Mouse (Mus musculus): ENCODE data around the gene Celsr3. TPM values are rescaled to one million over a fixed set of nuclear protein-coding genes. Genes with fewer than 3 reads are reported as not detected.

Celsr3 gene
- total RNA-seq, 1 experiment from 2014 or later: 2.1 TPM

DNA sequence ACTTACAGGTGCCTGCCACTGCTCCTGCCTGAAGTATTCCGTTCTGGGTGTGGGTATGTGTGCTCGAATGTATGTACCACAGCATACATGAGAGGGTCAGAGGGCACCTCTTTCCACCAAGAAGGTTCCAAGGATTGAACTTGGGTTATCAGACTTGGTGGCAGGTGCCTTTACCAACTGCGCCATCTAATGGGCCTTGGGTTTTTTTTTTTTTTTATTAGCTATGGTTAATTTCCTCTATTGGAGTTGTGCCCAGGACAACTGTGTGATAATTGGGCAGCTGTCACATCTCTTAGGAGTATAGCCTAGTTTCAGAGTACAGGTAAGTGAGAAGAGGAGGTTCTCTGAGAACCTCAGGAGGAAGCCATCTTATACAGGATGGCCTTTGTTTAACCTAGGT, 26.6 kb upstream of the Celsr3 start:
- ATAC-seq (ENCODE audit: extremely low read depth, insufficient number of reproducible peaks, low FRiP score, poor library complexity, severe bottlenecking): no peak

DNA sequence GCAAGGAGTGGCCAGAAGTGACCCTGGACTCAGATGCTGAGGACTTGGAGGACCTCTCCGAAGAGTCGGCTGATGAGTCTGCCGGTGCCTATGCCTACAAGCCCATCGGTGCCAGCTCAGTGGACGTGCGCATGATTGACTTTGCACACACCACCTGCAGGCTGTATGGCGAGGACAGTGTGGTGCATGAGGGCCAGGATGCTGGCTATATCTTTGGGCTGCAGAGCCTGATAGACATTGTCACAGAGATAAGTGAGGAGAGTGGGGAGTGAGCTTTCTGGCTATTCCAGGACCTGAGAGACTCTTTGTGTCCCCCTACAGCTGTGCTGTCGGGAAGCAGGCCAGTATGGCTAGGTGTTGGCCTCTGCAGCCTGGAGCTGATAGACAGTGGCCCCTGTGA, 20.4 kb upstream of the Celsr3 start:
- ATAC-seq (ENCODE audit: extremely low read depth, insufficient number of reproducible peaks, low FRiP score, poor library complexity, severe bottlenecking): no peak

DNA sequence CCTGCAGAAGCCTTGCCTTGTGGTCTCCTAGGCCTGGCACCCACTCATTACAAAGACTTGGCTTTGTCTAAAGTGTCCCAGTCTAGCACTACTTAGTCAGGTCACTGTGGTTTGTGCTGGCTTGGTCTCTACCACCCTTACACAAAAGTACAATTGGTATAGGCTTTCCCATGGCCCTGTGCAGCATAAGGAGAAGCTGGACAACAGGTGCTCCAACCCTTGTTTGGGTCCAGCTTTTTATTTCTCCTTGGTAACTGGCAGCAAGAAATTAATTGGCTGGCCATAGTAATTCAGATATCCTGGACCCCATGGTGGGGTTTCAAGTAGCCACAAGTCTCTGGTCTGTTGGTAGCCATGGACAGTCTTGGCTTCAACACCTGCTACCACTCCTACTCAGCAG, 19.7 kb upstream of the Celsr3 start:
- ATAC-seq (ENCODE audit: extremely low read depth, insufficient number of reproducible peaks, low FRiP score, poor library complexity, severe bottlenecking): no peak

DNA sequence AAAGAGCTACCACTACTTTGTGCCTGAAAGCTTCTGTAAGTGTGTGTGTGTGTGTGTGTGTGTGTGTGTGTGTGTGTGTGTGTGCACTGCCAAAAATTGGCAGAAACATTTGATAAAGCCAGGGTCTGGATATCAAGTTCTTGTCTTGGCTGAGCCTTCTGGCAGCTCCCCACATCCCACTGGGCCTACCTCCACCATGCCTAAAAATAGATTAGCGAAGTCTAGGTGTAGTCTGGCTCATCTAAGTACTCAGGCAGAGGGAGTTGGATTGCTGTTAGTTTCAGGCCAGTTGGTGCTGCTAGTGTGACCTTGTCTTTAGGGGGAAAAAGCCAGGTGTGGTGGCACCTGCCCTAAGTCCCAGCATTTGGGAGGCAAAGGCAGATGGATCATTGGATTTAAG, 19.3 kb upstream of the Celsr3 start:
- no peak for ATAC-seq (ENCODE audit: extremely low read depth, insufficient number of reproducible peaks, low FRiP score, poor library complexity, severe bottlenecking)

DNA sequence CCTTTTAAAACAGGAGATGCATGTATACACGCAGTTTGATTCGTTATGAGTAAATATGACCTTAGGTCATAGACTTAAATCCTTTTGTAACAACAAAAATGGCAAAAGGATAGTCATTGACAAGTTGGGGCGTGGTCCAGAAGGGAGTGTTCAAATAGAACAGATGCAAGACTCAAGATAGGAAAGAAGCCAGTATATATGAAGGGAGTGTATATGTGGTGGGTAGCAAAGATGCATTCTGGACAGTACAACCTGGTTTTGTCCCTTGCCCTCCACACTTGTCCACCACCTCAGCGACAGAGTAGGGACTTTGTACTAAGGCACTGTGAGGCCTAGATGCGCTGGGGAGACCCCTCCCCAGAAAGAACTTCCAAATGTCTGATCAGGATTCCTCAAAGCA, 18.4 kb upstream of the Celsr3 start:
- no peak for ATAC-seq (ENCODE audit: extremely low read depth, insufficient number of reproducible peaks, low FRiP score, poor library complexity, severe bottlenecking)

DNA sequence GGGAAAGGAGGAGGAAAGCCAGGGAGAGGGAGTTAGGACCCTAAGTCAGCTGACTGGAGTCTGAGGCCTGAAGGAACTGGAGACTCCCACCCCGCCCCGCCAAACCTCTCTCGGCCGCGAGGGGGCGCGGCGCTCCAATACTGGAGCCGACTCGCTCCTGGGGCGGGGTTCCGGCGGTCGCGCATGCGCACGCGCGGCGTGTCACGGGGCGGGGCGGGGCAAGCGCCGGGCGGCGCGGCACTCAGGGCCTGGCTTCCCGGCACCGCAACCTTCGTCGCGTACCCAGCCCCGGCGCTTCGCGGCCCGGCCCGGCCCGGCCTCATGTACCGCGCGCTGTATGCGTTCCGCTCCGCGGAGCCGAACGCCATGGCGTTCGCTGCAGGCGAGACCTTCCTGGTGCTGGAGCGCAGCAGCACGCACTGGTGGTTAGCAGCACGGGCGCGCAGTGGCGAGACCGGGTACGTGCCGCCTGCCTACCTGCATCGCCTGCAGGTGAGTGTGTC, 17.9 kb upstream of the Celsr3 start, which contains the start of gene Nckipsd:
TSS of gene Nckipsd (plus strand) at position 206 of the 503 bp plus-strand sequence.
- ATAC-seq (ENCODE audit: extremely low read depth, insufficient number of reproducible peaks, low FRiP score, poor library complexity, severe bottlenecking): peak; percentile 61

DNA sequence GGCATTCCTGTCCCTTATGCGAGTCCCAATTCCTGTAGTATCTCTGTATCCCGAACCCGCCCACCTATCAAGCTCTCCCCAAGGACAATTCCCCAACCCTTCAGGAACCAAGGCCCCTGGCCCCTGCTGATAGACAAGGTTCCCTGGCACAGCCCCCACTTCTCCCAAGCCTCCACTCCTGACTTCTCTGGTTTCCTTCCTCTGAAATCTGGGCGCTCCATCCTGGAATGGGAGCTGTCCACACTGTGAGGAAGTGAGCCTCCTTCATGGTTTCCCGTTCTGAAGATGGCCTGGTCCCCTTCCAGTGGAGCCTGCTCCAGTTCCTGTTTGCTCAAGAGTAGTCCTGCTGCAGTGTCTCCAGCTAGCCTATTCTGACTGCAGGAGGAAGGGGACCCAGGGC, 16.9 kb upstream of the Celsr3 start:
- ATAC-seq (ENCODE audit: extremely low read depth, insufficient number of reproducible peaks, low FRiP score, poor library complexity, severe bottlenecking): no peak

DNA sequence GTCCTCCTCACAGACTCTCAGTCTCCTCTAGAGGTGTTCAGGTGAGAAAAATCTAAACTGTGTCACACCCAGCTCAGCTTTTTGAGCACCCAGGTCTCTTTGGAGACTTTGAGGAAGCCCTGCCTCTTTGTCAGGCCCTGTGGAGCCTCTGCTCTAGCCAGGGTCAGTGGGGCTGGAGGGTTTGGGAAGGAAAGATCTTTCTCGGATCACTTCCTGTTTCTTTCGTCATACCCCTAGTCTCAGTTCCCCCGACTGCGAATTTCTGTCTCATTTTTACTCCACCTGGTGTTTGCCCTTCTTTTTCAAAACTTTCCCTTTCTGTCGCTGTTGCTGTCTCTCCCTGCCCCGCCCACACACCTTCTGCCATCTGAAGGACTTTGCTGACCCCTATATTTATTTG, 16.4 kb upstream of the Celsr3 start:
- ATAC-seq (ENCODE audit: extremely low read depth, insufficient number of reproducible peaks, low FRiP score, poor library complexity, severe bottlenecking): no peak

GRCm38 (mm10) chr9:108810516-108810915, 15.6 kb upstream of the Celsr3 start:
- ATAC-seq (ENCODE audit: extremely low read depth, insufficient number of reproducible peaks, low FRiP score, poor library complexity, severe bottlenecking): no peak

DNA sequence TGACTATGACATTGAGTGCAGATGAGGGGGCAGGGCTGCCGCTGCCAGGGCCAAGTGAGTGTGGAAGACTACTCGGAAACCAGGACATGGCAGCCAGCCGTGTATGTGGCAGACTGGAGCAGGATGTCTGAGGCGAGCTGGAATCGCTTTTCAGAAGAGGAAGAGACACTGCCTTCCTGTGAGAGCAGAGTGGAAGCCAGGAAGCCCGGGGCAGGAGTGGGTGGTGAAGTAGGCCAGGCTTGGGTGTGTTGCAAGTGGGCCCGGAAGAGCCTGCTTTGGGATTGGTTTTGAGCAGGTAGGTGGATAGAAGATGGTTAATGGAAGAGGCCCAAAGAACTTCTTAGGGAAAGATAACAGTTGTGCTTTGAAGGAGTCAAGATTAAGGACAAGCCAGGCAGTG, 10.6 kb upstream of the Celsr3 start:
- ATAC-seq (ENCODE audit: extremely low read depth, insufficient number of reproducible peaks, low FRiP score, poor library complexity, severe bottlenecking): no peak

GRCm38 (mm10) chr9:108819495-108819894, 6.6 kb upstream of the Celsr3 start:
- ATAC-seq (ENCODE audit: extremely low read depth, insufficient number of reproducible peaks, low FRiP score, poor library complexity, severe bottlenecking): no peak

- no peak for ATAC-seq (ENCODE audit: extremely low read depth, insufficient number of reproducible peaks, low FRiP score, poor library complexity, severe bottlenecking)
Measured at GRCm38 (mm10) chr9:108820077-108820476, 6.0 kb upstream of the Celsr3 start.

DNA sequence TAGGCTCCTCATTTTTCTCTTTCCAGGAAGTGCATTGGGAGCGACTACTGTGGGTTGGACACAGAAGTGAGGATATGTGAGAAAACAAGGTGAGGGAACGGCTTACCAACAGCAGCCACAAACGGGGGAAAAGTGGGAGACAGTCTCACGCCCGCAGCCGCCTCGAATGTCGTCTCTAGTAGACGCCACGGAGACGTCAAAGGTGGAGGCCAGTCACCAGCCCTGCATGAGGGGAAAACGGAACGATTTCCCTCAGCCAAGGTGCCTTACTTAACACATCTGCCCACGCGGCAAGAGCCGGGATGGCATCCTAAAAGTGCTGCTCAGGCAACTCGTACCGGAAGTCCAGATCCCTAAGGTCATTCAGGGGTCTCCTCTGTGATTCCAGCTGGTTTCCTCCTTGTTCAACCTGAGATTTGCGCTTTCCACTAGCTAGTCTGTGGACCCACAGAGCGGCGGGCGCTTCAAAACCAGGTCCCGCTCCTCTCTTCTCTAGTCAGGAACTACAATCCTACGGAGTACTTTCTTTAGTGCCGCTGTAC, 1.9 kb upstream of the Celsr3 start:
- no peak for ATAC-seq (ENCODE audit: extremely low read depth, insufficient number of reproducible peaks, low FRiP score, poor library complexity, severe bottlenecking)

- no peak for ATAC-seq (ENCODE audit: extremely low read depth, insufficient number of reproducible peaks, low FRiP score, poor library complexity, severe bottlenecking)
Measured at GRCm38 (mm10) chr9:108824755-108825413, 1.2 kb upstream of the Celsr3 start.

DNA sequence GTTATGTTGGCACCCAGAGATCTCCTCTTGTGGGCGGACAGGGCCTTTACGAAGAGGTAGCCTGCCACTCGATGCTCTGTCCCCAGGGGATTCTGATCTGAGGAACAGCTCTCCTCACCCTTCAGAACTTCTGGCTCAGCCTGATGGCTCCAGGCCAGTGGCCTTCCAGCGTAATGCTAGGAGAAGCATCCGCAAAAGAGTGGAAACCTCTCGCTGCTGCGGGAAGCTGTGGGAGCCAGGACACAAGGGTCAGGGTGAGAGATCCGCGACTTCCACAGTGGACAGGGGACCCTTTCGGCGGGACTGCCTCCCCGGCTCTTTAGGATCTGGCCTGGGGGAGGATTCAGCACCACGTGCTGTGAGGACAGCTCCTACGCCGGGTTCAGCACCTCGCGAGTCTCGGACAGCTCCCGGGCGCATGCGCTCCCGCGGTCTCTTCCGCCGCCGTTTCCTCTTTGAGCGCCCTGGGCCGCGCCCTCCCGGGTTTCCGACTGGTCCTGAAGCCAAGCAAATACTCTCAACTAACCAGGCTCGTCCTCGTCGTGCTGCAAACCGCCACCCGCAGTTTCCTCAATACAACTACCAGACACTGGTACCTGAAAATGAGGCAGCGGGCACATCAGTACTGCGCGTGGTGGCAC, 700 bp downstream of the Celsr3 start:
- ATAC-seq (ENCODE audit: extremely low read depth, insufficient number of reproducible peaks, low FRiP score, poor library complexity, severe bottlenecking): peak; percentile 62

DNA sequence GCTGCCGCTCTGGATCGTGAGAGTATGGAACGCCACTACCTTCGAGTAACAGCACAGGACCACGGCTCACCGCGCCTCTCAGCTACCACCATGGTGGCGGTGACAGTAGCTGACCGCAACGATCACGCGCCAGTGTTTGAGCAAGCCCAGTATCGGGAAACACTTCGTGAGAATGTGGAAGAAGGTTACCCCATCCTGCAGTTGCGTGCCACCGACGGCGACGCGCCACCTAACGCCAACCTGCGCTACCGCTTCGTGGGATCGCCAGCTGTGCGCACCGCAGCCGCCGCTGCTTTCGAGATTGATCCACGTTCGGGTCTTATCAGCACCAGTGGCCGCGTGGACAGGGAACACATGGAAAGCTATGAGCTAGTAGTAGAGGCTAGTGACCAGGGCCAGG, 1.3 kb downstream of the Celsr3 start:
- ATAC-seq (ENCODE audit: extremely low read depth, insufficient number of reproducible peaks, low FRiP score, poor library complexity, severe bottlenecking): no peak

- no peak for ATAC-seq (ENCODE audit: extremely low read depth, insufficient number of reproducible peaks, low FRiP score, poor library complexity, severe bottlenecking)
Measured at GRCm38 (mm10) chr9:108827906-108828305, 1.8 kb downstream of the Celsr3 start.

DNA sequence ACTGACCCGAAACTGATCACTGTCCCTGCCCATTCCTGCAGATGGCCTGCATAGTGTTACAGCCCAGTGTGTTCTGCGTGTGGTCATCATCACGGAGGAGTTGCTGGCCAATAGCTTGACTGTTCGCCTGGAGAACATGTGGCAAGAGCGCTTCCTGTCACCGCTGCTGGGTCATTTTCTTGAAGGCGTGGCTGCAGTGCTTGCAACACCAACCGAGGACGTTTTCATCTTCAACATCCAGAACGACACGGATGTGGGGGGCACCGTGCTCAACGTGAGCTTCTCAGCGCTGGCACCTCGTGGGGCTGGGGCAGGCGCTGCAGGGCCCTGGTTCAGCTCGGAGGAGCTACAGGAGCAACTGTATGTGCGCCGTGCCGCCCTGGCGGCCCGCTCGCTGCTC, 5.5 kb downstream of the Celsr3 start:
- peak; percentile 60 for ATAC-seq (ENCODE audit: extremely low read depth, insufficient number of reproducible peaks, low FRiP score, poor library complexity, severe bottlenecking)

GRCm38 (mm10) chr9:108832390-108833108, 6.4 kb downstream of the Celsr3 start:
- ATAC-seq (ENCODE audit: extremely low read depth, insufficient number of reproducible peaks, low FRiP score, poor library complexity, severe bottlenecking): peak; percentile 90

DNA sequence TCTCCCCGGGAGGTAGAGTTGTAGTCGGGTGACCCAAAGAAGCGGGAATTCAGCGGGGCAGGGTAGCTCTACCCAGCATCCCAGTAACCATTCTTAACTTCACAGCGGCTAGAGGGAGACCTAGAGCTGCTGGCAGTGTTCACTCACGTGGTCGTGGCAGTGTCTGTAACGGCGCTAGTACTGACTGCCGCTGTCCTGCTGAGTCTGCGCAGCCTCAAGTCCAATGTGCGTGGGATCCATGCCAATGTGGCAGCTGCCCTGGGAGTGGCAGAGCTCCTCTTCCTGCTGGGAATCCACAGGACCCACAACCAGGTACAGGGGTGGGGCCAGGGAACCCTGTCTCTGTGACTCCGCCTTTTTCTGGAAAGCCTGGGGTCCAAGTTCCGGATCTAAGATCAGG, 16.9 kb downstream of the Celsr3 start:
- ATAC-seq (ENCODE audit: extremely low read depth, insufficient number of reproducible peaks, low FRiP score, poor library complexity, severe bottlenecking): no peak
